ENCODE assay signal across 10 mouse cellular contexts in the genomic region with DNA sequence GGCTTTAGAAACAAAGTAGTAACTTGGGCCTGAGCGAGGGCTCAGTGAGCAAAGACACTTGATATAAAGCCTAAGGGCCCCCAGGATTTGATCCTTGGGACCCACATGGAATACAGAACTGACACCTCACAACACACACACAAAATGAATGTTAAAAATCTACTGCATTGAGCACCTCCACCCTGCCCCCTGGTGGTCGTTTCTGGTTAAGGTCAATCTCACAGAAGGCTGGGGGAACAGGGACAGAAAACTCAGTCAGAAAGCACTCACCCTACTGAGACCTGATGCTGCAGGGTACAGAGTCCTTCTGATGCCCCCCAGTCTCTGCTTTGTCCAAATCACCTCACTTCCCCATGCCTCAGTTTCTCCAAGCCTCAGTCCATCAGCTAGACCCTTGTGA. TPM values are rescaled to one million over a fixed set of nuclear protein-coding genes. Genes with fewer than 3 reads are reported as not detected.
DNase-seq lines count a peak whose midpoint lies in the region; ATAC-seq and TF ChIP-seq lines count a peak whose summit lies in the region.
"Had no signal": no experiment of that assay in that cellular context is flagged by ENCODE, and none has a peak within 500 bp of the region (broad histone marks: within the 10 kb centered on the region; RNA-seq: fewer than 3 reads in every experiment).

No protein-coding gene starts in this region.

- WGBS in heart, adult 2 months, result 48% methylated on average over 2 of the region's 2 CpGs
- 45% methylated on average over 2 of the region's 2 CpGs for WGBS in lung, adult 2 months
- 41% methylated on average over 2 of the region's 2 CpGs for WGBS in limb, embryonic 11.5 days
- WGBS in hindbrain, embryonic 14.5 days, result 46% methylated on average over 2 of the region's 2 CpGs

- no peak overlapping the region for H3K4me3 ChIP-seq in heart, adult 2 months
- no peak overlapping the region for H3K4me3 ChIP-seq in lung, adult 2 months (replicated peaks; ENCODE audit: extremely low read depth, low read depth, low read length)
- no peak overlapping the region for H3K4me3 ChIP-seq in limb, embryonic 11.5 days (ENCODE audit: low read depth, low read length)
- H3K4me3 ChIP-seq in hindbrain, embryonic 14.5 days (replicated peaks; ENCODE audit: low read length), result no peak overlapping the region

- no peak for ATAC-seq in limb, embryonic 11.5 days (ENCODE audit: insufficient number of reproducible peaks, low FRiP score, low TSS enrichment, low read depth)
- no peak for ATAC-seq in erythroblast, adult 5-6 weeks (replicated peaks; ENCODE audit: low FRiP score, poor library complexity, severe bottlenecking)
- no peak for ATAC-seq in hindbrain, embryonic 14.5 days (ENCODE audit: low FRiP score)

- no peaks in the 10 kb centered on the region for H3K9me3 ChIP-seq in limb, embryonic 11.5 days (ENCODE audit: control insufficient read depth, low read length)
- H3K9me3 ChIP-seq in hindbrain, embryonic 14.5 days (ENCODE audit: control insufficient read depth, low read length), result no peaks in the 10 kb centered on the region

- no peaks in the 10 kb centered on the region for H3K36me3 ChIP-seq in heart, adult 2 months (ENCODE audit: control insufficient read depth, insufficient read depth, low read length)
- no peaks in the 10 kb centered on the region for H3K36me3 ChIP-seq in limb, embryonic 11.5 days (ENCODE audit: control insufficient read depth, insufficient read depth, low read length)
- no peaks in the 10 kb centered on the region for H3K36me3 ChIP-seq in hindbrain, embryonic 14.5 days (replicated peaks; ENCODE audit: control insufficient read depth, insufficient read depth)

- no peak for DNase-seq in heart, adult 2 months
- DNase-seq in heart, adult 11 months, result no peak
- DNase-seq in lung, adult 2 months, result peak; percentile 31
- DNase-seq in lung, postnatal 25 days (ENCODE audit: low spot score), result no peak
- DNase-seq in adrenal gland, postnatal 14 days, result peak; percentile 76
- peak; percentile 75 for DNase-seq in limb, embryonic 11.5 days (ENCODE audit: low spot score)
- no peak for DNase-seq in hindbrain, embryonic 14.5 days (ENCODE audit: low spot score)

- peak; percentile 79 for TF ChIP-seq CTCF in heart, adult 2 months (IDR thresholded peaks at IDR 0.05)
- peak; percentile 57 for TF ChIP-seq CTCF in lung, adult 2 months (IDR thresholded peaks at IDR 0.05; ENCODE audit: insufficient read depth, low read length)

- TF ChIP-seq POLR2A in heart, adult 2 months (IDR thresholded peaks at IDR 0.05; ENCODE audit: insufficient read depth, low read depth, low read length), result no peak
- no peak for TF ChIP-seq POLR2A in lung, adult 2 months (IDR thresholded peaks at IDR 0.05; ENCODE audit: borderline replicate concordance, extremely low read depth, low read depth, low read length)

- H3K79me2 ChIP-seq in heart, adult 2 months (replicated peaks; ENCODE audit: control insufficient read depth, insufficient read depth, low read length), result no peaks in the 10 kb centered on the region

- H3K9ac ChIP-seq in heart, adult 2 months (ENCODE audit: low read depth, low read length), result no peak overlapping the region
- no peak overlapping the region for H3K9ac ChIP-seq in limb, embryonic 11.5 days (ENCODE audit: low read length)
- no peak overlapping the region for H3K9ac ChIP-seq in hindbrain, embryonic 14.5 days

- intact Hi-C loops in heart, adult 2 months (cut with DNase I), result no loop called here

- no peak overlapping the region for H3K4me2 ChIP-seq in limb, embryonic 11.5 days (ENCODE audit: low read depth, severe bottlenecking)
- H3K4me2 ChIP-seq in hindbrain, embryonic 14.5 days (replicated peaks), result no peak overlapping the region

- peaks cover 2% of the 10 kb centered on the region; the same call in 1 of the 2 replicates for H3K4me1 ChIP-seq in heart, adult 2 months (ENCODE audit: control insufficient read depth, insufficient read depth, low read length)
- H3K4me1 ChIP-seq in lung, adult 2 months (ENCODE audit: control insufficient read depth, insufficient read depth, low read length), result peaks cover 6% of the 10 kb centered on the region
- H3K4me1 ChIP-seq in limb, embryonic 11.5 days (ENCODE audit: control insufficient read depth, insufficient read depth, low read length), result peaks cover 9% of the 10 kb centered on the region; the same call in 1 of the 2 replicates
- peaks cover 10% of the 10 kb centered on the region for H3K4me1 ChIP-seq in hindbrain, embryonic 14.5 days (replicated peaks; ENCODE audit: control insufficient read depth, insufficient read depth, low read length)

- no peak for TF ChIP-seq EP300 in heart, adult 2 months (IDR thresholded peaks at IDR 0.05; ENCODE audit: insufficient read depth, low read depth, low read length)

- no peaks in the 10 kb centered on the region for H3K27me3 ChIP-seq in heart, adult 2 months (ENCODE audit: control insufficient read depth, insufficient read depth, low read length)
- H3K27me3 ChIP-seq in limb, embryonic 11.5 days (ENCODE audit: control insufficient read depth, insufficient read depth, low read length), result no peaks in the 10 kb centered on the region
- H3K27me3 ChIP-seq in hindbrain, embryonic 14.5 days (ENCODE audit: control insufficient read depth, insufficient read depth, low read length), result no peaks in the 10 kb centered on the region

- H3K27ac ChIP-seq in heart, adult 2 months, result no peak overlapping the region
- H3K27ac ChIP-seq in limb, embryonic 11.5 days (replicated peaks; ENCODE audit: low read depth, low read length), result no peak overlapping the region
- no peak overlapping the region for H3K27ac ChIP-seq in hindbrain, embryonic 14.5 days

RNA-seq across cellular contexts. Expression of a gene that starts 53.3 kb away (rescaled TPM):
- 10 to 100 TPM; 19.2 to 21.4 TPM for total RNA-seq in heart, adult 2 months (2021)
- polyA plus RNA-seq in heart, adult 2 months (2012; rRNA removed), result 18.0 and 24.5 TPM in 2 replicates
- polyA plus RNA-seq in lung, adult 2 months (2012; rRNA removed), result 29.0 and 32.0 TPM in 2 replicates
- total RNA-seq in adrenal gland, postnatal 14 days (2021), result 18.2 and 20.7 TPM in 2 replicates
- 1.3 and 1.7 TPM in 2 replicates for polyA plus RNA-seq in limb, embryonic 11.5 days (2014; fragmentation: Nextera tagmentation; extraction: Ambion mirVana)
- 0.42 and 1.2 TPM in 2 replicates for total RNA-seq in erythroblast, adult 5-6 weeks (2015; ENCODE audit: low replicate concordance)
- total RNA-seq in erythroblast, adult 5-6 weeks (2017; ENCODE audit: low replicate concordance), result 0.28 and 0.85 TPM in 2 replicates
- polyA plus RNA-seq in hindbrain, embryonic 14.5 days (2014; fragmentation: Nextera tagmentation; extraction: Ambion mirVana), result 2.5 and 2.6 TPM in 2 replicates

RNA-seq across cellular contexts. Expression of a gene that starts 59.0 kb away (rescaled TPM):
- not detected for total RNA-seq in heart, adult 2 months (2021)
- not detected in 2 replicates for polyA plus RNA-seq in heart, adult 2 months (2012; rRNA removed)
- 0.08 TPM in 1 of 2 replicates, not detected in the other for polyA plus RNA-seq in lung, adult 2 months (2012; rRNA removed)
- total RNA-seq in adrenal gland, postnatal 14 days (2021), result not detected in 2 replicates
- not detected in 2 replicates for polyA plus RNA-seq in limb, embryonic 11.5 days (2014; fragmentation: Nextera tagmentation; extraction: Ambion mirVana)
- not detected in 2 replicates for total RNA-seq in erythroblast, adult 5-6 weeks (2015; ENCODE audit: low replicate concordance)
- not detected in 2 replicates for total RNA-seq in erythroblast, adult 5-6 weeks (2017; ENCODE audit: low replicate concordance)
- not detected in 2 replicates for polyA plus RNA-seq in hindbrain, embryonic 14.5 days (2014; fragmentation: Nextera tagmentation; extraction: Ambion mirVana)
- polyA plus RNA-seq: gonadal fat pad, adult 2 months; spleen, adult 2 months had no signal

Comparison
In these comparisons a context has a peak if more than half of its experiments do, and no peak if none do; other contexts are left out.
1. DNase-seq: peak in lung, adult 2 months (single experiment), adrenal gland, postnatal 14 days (single experiment) and limb, embryonic 11.5 days (single experiment); none in heart, adult 2 months (0 of 2), heart, adult 11 months (single experiment), lung, postnatal 25 days (single experiment) and hindbrain, embryonic 14.5 days (single experiment).